Mouse (Mus musculus) liver, embryonic 18 days (tissue): ENCODE measurements around the gene Sdf2l1. TPM values are rescaled to one million over a fixed set of nuclear protein-coding genes. Genes with fewer than 3 reads are reported as not detected.

Experiments
- polyA plus RNA-seq: library from polyadenylated mRNA; depleted of rRNA; stranded (reverse); fragments of >200 nt; gene quantifications from 2 replicates; pipeline ENCODE4 v1.2.3, GENCODE M21; 2012; rRNA removed

The Sdf2l1 gene
- 23.5 and 25.2 TPM in 2 replicates for polyA plus RNA-seq

GRCm38 (mm10) chr16:17132089-17132905 lies at the start of gene Sdf2l1:
TSS of gene Sdf2l1 (minus strand) at chr16:17132383.

GRCm38 (mm10) chr16:17146772-17147235 lies 14.6 kb upstream of the Sdf2l1 start, which contains the start of gene Ccdc116:
TSS of gene Ccdc116 (minus strand) at chr16:17147229.

GRCm38 (mm10) chr16:17144339-17144738 lies 12.2 kb upstream of the Sdf2l1 start, which contains the start of gene Ydjc:
TSS of gene Ydjc (plus strand) at chr16:17144621.

DNA sequence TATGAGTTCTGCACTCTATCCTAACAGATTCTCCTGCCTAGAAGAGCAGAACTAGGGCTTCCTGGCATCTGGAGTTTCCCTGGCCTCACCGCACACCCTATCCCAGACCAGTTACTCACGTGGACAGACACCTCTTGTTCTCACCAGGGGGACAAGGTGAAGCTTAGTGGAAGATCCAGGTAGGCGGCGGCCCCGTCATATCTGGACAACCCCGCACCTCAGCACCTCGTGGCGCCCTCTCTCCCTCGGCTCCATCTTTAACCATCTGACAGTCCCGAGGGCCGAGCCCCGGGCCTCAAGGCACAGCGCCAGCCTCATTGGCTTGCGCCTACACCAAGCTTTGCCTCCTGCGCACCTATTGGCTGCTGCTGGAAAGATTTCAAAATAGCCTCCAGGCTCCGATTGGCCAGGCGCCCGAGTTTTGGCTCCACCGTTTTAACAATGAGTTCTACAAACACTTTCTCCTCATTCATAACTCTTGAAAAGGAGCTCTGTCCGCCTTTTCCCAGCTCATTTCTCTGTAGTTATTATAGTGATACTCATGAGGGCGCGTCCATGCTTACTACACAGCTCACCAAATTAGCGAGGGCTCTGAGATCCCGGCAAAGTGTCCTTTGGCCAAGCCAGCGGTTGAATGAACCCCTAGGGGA lies 7.2 kb downstream of the Sdf2l1 start, which contains the start of gene 2610318N02Rik:
Gene 2610318N02Rik, minus strand, starts transcription at position 297 of the 650 bp plus-strand sequence.

DNA sequence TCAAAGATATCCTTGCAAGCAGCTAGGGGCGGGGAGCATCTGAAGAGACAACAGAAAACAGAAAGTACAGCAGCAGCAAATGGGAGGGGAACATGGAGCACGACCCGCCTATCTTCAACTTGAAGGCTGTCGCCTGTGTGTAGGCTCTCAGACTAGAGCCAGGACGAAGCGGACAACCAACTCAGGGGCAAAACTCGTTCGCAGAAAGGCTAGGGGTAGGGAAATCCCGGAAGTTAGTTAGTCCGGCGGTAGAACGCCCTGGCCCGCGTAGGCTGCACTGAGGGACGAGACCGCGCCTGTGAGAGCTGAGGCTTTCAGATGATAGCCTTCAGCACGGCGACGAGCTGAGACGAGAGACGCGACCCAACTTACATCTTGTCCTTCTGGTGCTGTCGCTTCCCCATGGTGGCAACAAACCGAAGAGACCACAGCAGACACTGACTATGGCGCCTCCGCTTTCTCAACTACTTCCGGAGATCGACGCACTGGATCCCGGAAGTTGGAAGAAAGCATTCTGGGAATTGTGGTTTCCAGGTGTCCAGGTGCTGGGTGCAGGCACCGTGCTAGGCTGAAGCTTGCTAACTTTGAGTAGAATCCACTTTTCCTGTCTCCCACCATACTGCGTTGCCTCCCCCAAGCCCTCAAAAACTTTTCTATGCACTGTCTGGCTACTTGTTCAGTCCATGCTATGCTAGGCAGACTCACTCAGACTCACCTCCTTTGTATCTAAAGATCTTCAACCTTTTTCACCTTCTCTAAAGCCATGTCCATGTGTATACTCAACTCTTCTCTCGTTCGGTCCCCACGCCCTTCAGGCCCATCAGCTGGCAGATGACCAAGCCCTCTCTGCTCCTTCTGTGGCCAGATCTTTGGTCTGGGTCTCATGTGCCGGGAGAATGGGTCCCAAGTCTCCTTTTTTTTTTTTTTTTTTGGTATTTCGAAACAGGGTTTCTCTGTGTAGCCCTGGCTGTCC lies 21.1 kb downstream of the Sdf2l1 start, which contains the start of gene Ppil2:
Gene Ppil2, minus strand, starts transcription at position 487 of the 973 bp plus-strand sequence.

Other genes starting within 250 kb of the Sdf2l1 start
- gene Ppm1f, start 235.9 kb downstream of the Sdf2l1 start, polyA plus RNA-seq, result 6.0 and 6.5 TPM in 2 replicates
- 49.7 and 50.9 TPM in 2 replicates for gene Mapk1, start 149.0 kb downstream of the Sdf2l1 start, polyA plus RNA-seq
- 0.44 and 0.48 TPM in 2 replicates for gene Ypel1, start 62.7 kb downstream of the Sdf2l1 start, polyA plus RNA-seq
- 32.1 and 32.4 TPM in 2 replicates for gene Ppil2, start 21.1 kb downstream of the Sdf2l1 start, polyA plus RNA-seq
- 9.0 TPM in 2 replicates for gene 2610318N02Rik, start 7.2 kb downstream of the Sdf2l1 start, polyA plus RNA-seq
- gene Ydjc, start 12.2 kb upstream of the Sdf2l1 start, polyA plus RNA-seq, result 4.9 TPM in 2 replicates
- gene Ccdc116, start 14.8 kb upstream of the Sdf2l1 start, polyA plus RNA-seq, result 0.60 and 0.75 TPM in 2 replicates
- gene Ube2l3, start 70.3 kb upstream of the Sdf2l1 start, polyA plus RNA-seq, result 43.2 and 49.9 TPM in 2 replicates
- gene Rimbp3, start 76.2 kb upstream of the Sdf2l1 start, polyA plus RNA-seq, result 0.02 TPM in 2 replicates
- 1.5 and 1.9 TPM in 2 replicates for gene Hic2, start 101.2 kb upstream of the Sdf2l1 start, polyA plus RNA-seq
- gene Tmem191c, start 143.7 kb upstream of the Sdf2l1 start, polyA plus RNA-seq, result 3.2 TPM in 2 replicates
- gene Serpind1, start 199.0 kb upstream of the Sdf2l1 start, polyA plus RNA-seq, result 233 and 244 TPM in 2 replicates